Mouse (Mus musculus) T-helper 1 cell (primary cell): Measurements from ENCODE around the gene Unc45a.

ENCODE experiments used
- in situ Hi-C: fragments of 300-600 bp; cut with MboI, MseI; formaldehyde crosslinking; loops from one replicate; pipeline ENCODE4 v1.15.1; 2025; ENCODE audit warnings: high pct_unique_total_duplicates

Gene Unc45a

DNA sequence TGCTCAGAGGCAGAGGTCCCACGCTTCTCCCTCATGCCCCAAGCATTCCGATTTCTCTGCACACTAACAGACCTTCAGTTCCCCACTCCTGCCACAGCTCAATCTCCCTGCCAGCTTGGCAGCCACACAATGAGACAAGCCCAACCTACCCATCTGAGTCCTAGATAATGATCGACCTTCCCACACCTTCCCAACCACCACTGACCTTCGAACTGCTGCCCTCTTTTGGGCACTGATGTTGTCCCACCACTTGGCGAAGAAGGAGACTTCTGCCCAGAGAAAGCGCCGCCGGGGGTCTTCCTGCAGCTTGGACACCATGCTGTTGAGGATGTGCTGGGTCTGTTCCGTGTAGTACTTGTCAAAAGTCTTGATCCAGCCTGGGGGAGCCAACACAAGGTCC lies 27.2 kb upstream of the Unc45a start:
- in situ Hi-C loops = no loop called here

DNA sequence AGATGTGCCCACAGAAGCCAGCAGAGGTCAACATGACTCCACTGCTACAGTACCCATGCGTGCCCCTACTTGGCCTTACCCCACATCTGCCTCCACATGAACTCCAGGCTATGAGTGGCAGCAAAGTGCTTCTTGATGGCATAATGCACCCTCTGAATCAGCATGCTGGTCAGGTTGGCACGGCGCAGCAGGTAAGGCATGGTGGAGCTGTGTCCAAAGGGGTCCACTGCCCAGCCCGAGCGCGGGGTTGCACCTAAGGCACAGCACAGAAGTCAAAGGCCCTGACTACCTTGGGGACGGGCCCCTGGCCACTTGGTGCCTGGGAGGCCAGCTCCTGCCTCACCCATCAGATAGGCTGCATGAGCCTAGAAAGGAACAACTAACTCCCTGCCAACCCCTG lies 26.4 kb upstream of the Unc45a start:
- in situ Hi-C loops = no loop called here

DNA sequence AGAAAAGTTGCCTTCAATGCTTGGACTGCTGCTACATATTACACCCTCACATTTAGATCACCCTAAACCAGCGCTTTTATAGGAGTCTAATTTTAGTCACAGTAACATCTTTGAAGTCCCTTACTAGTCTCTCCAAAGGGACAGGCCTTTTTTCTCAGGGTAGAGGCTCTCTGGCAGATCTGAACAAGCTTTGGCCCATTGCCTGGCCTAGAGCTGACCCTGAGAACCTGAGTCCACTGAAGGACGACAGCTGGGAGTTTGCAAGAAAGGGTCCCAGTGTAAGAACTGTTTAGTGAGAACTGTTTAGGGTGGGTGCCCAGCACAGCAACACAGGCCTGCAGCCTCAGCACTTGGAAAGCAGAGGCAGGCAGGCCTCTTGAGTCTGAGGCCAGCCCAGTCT lies 25.0 kb upstream of the Unc45a start:
- in situ Hi-C loops = no loop called here

DNA sequence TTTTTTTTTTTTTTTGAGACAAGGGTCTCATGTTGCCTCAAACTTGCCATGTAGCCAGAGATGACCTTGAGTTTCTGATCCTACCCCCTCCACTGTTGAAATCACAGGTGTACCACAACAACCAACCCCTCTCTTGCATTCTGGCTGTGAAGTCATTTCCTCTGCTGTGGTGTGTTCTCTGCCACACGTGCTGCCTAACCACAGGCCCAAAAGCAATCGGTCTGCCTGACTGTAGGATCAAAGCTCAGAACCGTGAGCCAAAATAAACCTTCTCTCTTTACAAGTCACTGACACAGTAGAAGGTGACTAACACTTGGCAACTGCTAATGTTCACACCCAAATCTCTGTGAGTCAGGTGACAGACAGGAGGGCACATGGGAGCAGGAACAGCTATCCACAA lies 19.6 kb upstream of the Unc45a start:
- in situ Hi-C loops = no loop called here

DNA sequence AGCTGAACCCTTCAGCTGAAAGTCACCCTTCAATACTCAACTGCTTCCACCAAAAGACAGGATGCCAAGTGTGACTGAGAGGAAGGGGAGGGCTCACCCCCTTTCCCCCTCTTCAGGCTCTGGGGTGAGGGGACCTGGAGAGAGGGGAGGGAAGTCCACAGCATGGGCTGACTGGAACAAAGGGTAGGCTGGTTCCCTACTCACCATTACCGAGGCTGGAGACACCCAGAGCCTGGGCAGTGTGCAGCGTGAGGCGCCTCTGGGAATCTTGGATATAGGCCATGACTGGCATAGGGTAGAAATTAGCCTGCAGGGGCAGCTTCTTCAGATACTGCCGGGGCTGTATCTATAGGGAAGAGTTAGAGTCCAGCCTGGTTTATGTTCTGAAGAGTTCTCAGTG lies 17.2 kb upstream of the Unc45a start:
- in situ Hi-C loops = no loop called here

DNA sequence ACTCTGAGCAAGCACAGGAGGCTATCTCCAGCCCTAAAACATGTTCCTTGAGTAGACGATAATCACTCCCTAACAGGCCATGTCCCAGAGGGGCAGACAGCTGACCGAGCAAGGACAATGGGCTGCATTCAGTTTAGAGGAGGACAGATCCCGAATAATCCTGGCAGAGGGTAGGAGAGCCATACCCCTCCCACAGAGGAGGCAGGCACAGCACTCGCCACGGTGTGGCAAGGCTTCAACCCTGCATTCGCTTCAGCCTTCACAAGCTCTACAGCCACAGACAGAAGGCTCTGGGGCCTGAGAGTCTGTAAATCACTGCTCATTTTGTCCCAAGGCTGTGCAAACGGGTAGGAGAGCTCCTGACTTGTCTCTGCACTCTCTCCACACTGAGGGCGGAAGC lies 16.4 kb upstream of the Unc45a start:
- in situ Hi-C loops = no loop called here

DNA sequence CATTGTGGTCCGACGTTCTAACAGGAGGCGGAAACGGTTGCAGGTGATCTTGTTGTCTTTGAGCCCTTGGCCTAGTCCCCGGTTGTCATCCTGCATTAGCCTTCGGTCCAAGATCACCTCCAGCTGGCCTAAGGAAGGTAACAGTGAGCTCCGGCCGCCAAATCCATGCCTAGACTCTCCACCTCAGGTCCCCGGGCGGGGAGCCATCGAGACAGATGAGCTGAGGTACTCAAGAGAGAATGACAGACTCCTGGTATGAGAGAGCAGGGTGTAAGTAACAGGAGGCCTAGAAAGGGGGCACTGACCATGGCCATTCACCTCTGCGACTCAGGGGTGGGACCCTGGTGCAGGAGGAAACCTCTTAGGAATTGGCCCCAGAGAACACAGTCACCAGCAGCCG lies 15.5 kb upstream of the Unc45a start:
- in situ Hi-C loops = no loop called here

DNA sequence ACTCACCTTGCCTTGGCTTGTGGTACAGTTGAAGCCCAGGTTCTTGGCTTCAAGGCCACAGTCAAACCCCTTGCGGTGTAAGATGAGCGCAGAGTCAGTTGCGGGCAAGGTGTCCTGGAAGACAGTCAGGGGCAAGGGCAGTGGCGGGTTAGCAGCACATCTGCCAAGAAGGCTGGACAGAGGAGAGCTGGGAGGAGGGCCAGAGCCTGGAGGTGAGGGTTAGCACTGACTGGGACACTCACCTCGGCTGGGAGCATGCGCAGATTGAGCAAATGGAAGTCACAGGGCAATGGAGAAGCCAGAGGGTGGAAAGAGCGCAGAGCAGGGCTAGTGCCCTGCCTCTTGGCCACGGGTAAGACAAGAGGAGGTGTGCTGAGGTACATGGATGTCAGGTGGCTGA lies 12.1 kb upstream of the Unc45a start:
- in situ Hi-C loops = no loop called here

DNA sequence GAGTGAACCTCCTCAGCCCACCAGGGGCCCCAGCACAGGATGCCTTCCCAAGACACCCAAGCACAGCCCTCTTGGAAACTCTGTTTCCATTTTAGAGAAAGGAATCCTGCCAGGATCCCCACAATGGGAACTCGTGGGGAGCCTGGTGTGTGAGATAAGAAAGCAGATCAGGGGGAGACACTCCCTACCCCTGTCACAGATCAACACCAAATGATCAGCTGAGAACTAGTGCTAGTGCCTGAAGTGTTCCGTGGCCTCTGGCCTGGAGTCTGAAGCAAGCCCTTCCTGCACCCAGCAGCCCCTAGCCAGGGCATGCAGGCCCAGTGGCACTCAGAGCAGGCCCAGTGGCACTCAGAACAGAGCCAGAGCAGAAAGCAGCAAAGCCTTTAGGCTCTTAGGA lies 10.0 kb upstream of the Unc45a start:
- in situ Hi-C loops = no loop called here

DNA sequence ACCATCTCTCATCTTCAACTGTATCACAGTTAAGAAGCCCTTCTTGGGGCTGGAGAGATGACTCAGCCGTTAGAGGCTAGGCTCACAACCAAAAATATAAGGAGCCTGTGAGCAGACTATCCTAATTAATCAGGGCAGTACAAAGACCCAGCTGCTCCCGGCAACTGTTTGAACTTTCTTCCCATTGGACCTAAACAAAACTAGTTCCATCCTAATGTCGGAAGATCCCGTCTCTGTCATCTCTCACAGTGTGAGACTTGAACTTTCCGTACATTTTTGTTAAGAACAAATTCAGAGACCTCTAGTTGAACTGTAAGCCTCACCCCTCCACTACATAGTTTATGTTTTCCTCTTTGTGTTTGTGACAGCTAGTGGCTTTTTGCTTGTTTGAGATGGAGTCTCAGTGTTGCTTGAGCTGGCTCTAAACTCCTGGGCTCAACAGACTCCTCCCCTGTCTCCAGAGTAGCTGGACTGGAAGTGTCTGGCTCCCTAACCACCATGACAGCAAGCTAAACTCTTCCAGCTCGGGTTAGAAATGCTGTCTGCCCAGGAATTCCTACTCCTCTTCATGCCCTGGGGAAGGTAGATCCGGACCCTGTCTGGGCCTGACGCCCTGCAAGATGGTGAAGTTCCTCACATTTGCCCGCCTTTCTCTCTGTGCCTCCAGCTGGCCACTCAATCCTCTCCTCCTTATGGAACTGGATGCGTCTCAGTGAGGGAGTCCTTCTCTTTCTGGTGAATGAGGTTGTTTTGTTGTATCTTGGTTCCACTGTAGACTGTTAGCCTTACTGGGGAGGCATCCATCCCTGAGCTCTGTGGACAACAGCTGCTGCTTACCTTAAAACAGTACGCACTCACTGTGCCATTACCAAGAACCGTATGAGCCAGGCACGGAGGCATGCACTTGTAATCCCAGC lies 7.1 kb upstream of the Unc45a start:
- in situ Hi-C loops = no loop called here

DNA sequence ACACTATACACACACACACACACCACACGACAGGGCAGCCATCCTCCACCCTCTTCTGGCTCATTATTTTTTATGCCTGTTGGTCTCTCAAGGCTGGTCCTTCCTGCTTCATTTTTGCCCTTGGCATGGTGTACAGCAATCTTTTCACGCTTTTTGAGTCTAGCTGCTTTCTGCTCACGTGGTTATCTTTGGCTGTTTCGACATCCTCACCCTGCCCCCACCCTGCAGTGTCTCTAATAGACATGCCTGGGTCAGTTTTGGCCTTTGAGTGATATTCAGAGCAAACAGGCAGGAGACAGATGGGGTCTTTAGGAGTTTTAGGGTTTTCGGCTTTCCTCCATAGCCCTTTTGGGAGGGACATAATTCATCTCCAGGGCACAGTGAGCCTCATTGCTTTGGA lies 6.0 kb upstream of the Unc45a start:
- in situ Hi-C loops = no loop called here

DNA sequence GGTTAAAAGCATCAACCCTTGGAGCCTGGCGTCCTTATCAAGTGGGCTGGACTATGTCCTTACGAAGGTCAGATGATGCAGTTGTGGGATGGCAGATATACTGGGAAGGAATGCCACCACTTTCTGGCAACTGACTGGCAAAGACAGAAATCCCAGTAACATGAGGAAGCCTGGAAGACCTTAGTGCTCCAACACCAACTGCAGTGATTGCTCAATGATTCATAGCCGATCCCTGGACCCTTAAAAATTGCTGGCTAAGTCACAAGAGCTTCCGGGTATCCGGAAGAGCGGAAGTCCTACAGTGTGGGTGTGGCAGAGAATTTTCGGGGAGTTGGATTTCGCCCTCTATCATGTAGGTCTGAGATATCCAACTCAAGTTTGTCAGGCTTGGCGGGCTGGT lies 5.4 kb upstream of the Unc45a start:
- in situ Hi-C loops = no loop called here

DNA sequence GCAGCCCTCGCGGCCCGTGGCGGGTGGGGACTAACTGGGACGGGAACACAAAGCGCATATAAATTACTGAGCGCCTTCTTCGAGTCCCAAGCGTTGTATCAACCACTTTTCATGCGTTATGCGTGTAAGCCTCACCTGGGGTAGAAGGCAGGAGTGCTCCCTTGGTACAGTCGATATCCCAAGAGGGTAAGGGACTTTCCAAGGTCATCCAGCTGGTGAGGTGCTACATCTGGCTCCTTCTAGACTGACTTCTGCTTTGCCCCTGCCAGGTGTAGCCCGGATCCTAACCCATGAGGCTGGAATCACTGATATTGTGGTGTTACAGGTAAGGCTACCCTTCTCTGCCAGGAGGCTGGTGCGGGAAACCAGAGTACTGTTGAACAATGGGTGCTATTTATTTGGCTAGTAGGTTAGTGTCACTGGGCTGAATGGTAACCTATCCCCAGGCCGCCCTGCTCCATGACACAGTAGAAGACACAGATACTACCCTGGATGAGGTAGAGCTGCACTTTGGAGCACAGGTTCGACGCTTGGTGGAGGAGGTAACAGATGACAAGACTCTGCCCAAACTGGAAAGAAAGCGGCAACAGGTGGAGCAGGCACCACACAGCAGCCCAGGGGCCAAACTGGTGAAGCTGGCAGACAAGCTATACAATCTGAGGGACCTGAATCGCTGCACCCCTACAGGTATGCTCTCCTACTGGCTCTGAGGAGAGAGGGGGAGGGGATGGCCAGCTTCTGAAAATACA lies 2.6 kb upstream of the Unc45a start:
- in situ Hi-C loops = no loop called here

DNA sequence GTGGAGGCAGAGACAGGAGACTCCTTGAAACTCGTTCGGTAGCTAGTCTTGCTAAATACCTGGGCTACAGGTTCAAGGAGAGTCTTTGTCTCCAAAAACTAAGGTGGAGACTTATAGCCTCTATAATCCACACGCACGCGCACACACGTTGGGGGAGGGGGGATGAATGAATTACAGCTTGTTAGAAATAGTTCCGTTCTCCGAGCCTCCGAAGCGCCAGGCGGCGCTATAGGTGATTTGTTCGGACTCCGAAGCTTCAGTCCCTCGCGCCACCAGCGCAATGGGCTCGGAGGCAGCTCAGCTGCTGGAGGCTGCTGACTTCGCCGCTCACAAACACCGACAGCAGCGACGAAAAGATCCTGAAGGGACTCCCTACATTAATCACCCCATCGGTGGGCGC lies 2.1 kb upstream of the Unc45a start, which contains the start of gene Hddc3:
Gene Hddc3, plus strand, starts transcription at position 247 of the 400 bp plus-strand sequence.
- in situ Hi-C loops = no loop called here

DNA sequence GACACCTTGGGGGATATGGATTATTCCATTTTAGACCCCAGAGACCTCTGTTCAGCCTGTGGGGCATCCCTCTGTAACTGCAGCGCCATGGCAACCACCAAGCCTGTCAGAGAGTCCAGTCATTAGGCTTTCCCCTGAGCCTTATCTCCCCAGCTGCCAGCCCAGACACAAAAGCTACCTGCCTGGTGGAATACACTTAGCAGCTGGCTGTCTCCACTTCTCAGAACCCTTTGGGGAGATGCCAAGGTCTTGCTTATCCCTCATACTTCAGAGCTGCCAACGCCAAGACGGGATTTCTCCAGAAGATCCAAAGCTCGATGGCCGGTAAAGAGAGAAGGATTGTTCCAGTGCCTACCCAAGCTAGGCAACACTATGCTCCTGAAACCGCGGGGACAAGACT lies 988 bp upstream of the Unc45a start:
- in situ Hi-C loops = no loop called here

DNA sequence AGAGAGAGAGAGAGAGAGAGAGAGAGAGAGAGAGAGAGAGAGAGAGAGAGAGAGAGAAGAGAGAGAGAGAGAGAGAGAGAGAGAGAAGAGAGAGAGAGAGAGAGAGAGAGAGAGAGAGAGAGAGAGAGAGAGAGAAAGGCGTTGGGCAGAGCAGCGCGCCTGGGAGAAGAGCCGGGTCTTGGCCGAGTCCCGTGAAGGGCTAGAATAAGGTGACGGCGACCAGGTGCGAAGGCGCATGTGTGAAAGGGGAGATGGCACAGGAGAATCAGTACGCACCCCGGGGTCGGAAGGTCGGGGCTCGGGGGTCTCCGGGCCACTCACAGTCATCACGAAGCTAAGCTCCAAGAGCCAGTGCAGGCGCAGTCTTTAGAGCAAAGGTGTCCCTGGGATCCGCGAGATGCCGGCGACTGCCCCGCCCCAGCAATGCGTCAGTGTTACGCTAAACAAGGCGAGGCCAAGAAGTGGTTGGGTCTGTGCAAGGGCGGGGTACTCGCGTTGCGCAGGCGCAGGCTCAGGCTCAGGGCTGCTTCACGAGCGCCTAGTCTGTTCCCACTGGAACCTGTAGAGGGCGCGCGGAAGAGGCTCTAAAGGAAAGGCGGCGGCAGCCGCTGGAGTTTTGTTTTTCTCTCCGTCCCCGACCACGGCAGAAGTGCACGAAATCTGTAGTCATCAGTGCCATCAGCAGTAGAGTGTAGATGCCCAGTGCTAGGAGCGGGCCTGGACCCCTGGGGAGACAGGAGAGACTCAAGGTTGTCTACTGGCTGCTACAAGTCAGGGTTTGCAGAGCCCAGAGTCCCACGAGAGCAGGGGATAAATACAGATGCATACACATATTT lies 794 bp downstream of the Unc45a start:
- in situ Hi-C loops = loop anchor here (5.0 kb wide), 1 partner anchor 37 kb away; no protein-coding TSS in a partner anchor

DNA sequence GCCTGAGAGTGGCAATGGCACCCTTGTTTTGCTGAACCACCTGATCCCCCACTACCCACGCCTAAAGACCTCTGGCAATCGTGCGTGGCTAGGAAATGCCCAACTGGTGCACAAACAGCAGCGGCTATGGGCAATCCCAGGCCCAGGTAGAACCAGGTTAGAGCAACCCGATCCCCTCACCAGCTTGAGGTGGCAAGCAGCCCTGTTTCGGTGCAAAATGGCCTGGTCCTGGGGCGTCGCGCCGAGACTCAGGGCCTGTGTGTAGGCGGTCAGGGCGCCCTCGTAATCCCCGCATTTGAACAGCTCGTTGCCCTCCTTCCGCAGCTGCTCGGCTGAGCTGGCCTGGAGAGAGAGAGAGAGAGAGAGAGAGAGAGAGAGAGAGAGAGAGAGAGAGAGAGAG lies 1.4 kb downstream of the Unc45a start:
- in situ Hi-C loops = loop anchor here (5.0 kb wide), 1 partner anchor 38 kb away; no protein-coding TSS in a partner anchor

DNA sequence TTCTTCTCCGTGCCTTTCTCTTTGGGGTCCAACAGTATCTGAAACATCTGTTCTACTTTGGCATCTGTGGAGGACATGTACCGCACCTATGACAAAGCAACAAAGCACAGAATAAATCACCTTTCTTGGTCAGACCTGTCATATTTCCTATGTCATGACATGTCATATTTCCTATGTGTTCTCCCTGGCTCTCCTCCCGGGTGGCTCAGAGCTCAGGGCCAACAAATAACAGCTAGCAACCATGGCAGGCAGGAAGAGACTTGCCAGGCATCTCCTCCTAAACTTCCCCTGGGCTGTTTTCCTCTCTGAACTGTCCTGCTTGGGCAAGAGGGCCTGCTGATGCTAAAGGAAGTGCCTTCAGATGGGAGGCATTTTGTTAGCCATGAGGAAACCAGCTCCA lies 3.9 kb downstream of the Unc45a start:
- in situ Hi-C loops = loop anchor here (5.0 kb wide), 1 partner anchor 40 kb away; no protein-coding TSS in a partner anchor

DNA sequence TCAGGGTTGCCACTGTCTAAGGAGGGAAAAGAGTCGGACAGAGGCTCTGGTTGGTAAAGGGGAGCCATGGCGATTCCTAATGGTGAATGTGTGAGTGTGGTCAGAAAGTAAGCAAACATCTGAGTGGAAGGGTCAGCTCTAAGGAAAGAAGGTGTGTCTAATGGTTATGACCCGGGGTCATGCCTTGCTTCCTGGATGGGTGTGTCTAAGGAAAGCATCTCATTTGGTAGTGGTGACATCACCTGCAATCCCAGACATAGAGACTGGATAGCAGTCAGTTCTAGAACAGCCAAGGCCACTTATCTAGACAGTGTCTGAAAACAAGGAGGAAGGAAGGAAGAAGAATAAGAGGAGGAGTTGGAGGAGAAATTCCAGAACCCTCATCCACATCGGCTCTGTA lies 6.0 kb downstream of the Unc45a start:
- in situ Hi-C loops = loop anchor here (5.0 kb wide), 1 partner anchor 42 kb away; no protein-coding TSS in a partner anchor

DNA sequence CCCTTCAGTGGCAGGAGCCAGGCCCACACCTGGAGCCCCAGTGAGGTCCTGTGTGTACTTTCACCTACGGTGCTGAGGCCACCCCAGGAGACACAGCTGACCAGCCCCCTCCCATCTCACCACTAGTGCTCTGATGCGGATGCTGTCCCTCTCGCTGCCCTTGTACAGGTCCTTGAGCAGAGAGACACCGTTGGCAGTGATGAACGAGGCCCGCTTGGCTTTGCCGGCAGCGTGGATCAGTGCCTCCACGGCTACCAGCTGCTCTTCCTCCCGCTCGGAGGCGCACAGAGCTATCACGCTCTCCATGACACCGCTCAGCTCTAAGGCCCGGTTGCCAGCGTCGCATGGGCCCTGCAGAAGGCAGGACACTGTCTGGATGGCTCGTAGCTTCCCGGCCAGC lies 9.4 kb downstream of the Unc45a start:
- in situ Hi-C loops = no loop called here

DNA sequence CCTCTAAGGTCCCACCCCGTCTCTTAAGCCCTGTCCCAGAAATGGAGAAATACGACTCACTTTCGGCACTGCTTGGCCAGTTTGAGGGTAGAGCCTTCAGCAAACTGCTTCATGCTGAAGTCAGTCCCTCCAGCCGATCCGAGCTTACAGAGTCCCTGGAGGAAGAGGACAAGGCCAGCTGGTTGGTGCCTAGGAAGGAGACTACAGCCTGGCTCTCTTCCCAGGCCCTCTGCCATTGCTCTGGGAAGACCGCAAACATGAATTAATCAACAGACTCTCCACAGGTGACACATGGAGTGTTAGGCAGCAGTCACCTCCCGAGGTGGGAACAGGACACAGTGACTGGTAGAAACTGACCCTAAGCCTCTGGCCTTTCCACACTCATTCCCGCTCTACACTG lies 10.5 kb downstream of the Unc45a start:
- in situ Hi-C loops = no loop called here

DNA sequence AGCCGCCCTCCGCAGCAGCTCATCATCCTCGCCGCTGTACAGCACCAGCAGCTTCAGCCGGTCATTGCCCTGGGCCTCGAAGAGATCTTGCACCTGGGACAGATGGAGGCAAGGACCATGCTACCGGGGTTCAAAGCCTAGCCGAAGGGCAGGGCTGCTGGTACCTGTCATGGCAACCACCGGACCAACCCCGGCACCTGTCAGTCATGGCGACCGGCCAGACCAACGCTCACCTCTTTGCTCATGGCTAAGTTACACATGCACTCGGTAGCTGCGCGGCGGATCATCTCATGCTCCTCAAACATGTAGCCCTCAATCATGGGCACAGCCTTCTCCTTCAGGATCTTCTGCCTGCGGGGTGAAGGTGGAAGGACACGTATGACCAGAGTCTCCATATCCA lies 14.7 kb downstream of the Unc45a start:
- in situ Hi-C loops = no loop called here
